Mouse (Mus musculus): ENCODE results near the gene Naif1. TPM values are rescaled to one million over a fixed set of nuclear protein-coding genes. Genes with fewer than 3 reads are reported as not detected.
A peak's percentile ranks its signal among the peaks of the same experiment; 100 is the strongest.
"Not testable (repeated sequence)": the region's sequence is repeated elsewhere in the genome, so short reads cannot be mapped to it uniquely, and the experiment has no call there.

The Naif1 gene
- polyA plus RNA-seq, 1 experiment = 19.9 TPM

DNA sequence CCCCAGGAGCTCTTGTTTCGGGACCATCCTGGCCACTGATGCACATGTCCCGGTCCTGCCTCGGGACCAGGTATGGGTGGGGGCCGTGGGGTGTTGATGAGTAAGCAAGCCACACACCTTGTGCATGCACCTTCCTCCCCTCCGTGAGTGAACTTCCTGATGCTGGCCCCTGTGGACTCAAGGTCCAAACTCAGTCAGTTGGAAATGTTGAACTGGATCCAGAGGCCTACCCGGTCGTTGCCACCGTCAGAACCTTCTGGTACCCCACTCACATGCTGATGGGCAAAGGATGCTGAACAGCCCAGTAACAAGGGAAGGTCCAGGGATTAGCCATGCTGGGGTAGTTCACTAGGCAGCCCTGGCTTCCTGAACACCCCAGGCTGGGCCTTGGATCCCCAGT lies 32.1 kb downstream of the Naif1 start:
- TF ChIP-seq CTCF (IDR thresholded peaks at IDR 0.05; ENCODE audit: control insufficient read depth, insufficient read depth, insufficient replicate concordance, low read depth, low read length) (no peak), POLR2A (IDR thresholded peaks at IDR 0.05; ENCODE audit: control insufficient read depth, low read depth, low read length) (no peak)
- no peaks in the 10 kb centered on the region; the same call in 1 of the 2 replicates for H3K4me1 ChIP-seq (ENCODE audit: control insufficient read depth, insufficient read depth, low read length)
- H3K4me3 ChIP-seq (ENCODE audit: control insufficient read depth, low read depth, low read length) = no peak overlapping the region
- H3K27ac ChIP-seq (ENCODE audit: control insufficient read depth, insufficient read depth, low read depth, low read length) = no peak overlapping the region
- H3K36me3 ChIP-seq (ENCODE audit: control insufficient read depth, insufficient read depth, low read length) = no peaks in the 10 kb centered on the region
- no peaks in the 10 kb centered on the region for H3K27me3 ChIP-seq (ENCODE audit: control insufficient read depth, insufficient read depth, low read length)

DNA sequence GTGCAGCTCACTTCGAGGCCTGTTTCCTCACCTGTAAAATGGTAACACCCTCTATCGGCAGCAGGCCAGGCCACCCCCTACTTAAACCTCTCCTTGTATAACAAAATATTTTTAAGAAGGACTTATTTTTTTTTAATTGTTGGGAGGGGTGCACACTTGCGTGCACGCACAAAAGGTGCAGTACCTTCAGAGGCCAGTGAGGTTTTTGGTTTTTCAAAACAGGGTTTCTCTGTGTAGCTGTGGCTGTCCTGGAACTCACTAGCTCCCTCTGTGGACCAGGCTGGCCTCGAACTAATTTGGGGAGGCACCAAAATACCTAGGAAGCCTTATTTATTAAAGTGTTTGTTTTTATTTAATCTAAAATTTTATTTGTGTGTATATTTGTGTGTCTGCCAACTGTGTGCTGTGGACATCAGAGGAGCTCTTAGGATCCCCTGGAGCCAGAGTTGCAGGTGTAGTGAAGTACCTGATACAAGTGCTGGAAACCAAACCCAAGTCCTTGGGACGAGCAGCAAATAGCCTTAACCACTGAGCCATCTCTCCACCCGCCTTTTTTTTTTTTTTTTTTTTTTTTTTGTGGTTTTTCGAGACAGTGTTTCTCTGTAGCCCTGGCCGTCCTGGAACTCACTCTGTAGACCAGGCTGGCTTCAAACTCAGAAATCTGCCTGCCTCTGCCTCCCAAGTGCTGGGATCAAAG lies 33.1 kb downstream of the Naif1 start:
- Histone ChIP-seq H3K4me3 (ENCODE audit: control insufficient read depth, low read depth, low read length) (no peak overlapping the region), H3K36me3 (ENCODE audit: control insufficient read depth, insufficient read depth, low read length) (no peaks in the 10 kb centered on the region), H3K4me1 (ENCODE audit: control insufficient read depth, insufficient read depth, low read length) (no peaks in the 10 kb centered on the region; the same call in 1 of the 2 replicates), H3K27me3 (ENCODE audit: control insufficient read depth, insufficient read depth, low read length) (no peaks in the 10 kb centered on the region), H3K27ac (ENCODE audit: control insufficient read depth, insufficient read depth, low read depth, low read length) (no peak overlapping the region)
- TF ChIP-seq CTCF (IDR thresholded peaks at IDR 0.05; ENCODE audit: control insufficient read depth, insufficient read depth, insufficient replicate concordance, low read depth, low read length) = no peak
- TF ChIP-seq POLR2A (IDR thresholded peaks at IDR 0.05; ENCODE audit: control insufficient read depth, low read depth, low read length) = no peak

DNA sequence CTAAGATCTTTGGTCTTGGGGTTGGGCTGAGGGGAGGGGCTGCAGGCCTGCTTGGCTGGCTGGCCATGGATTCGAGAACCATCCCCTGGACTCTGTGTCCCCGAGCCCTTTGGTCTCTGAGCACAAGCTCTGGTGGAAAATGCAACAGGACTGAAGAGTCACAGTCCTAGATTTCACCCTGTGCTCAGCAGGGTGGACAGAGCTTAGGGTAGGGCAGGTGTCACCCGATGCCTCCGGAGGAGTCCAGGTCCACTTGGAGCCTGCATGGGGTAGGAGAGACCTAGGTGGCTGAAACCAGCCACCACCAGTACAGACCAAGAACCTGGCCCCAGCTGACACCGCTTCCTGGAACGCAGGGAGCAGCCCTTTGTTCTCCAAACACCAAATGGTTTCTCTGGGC lies 34.7 kb downstream of the Naif1 start:
- no peaks in the 10 kb centered on the region; the same call in 1 of the 2 replicates for H3K4me1 ChIP-seq (ENCODE audit: control insufficient read depth, insufficient read depth, low read length)
- no peak overlapping the region for H3K4me3 ChIP-seq (ENCODE audit: control insufficient read depth, low read depth, low read length)
- no peak overlapping the region for H3K27ac ChIP-seq (ENCODE audit: control insufficient read depth, insufficient read depth, low read depth, low read length)
- TF ChIP-seq CTCF (IDR thresholded peaks at IDR 0.05; ENCODE audit: control insufficient read depth, insufficient read depth, insufficient replicate concordance, low read depth, low read length) (no peak), POLR2A (IDR thresholded peaks at IDR 0.05; ENCODE audit: control insufficient read depth, low read depth, low read length) (no peak)
- H3K36me3 ChIP-seq (ENCODE audit: control insufficient read depth, insufficient read depth, low read length) = no peaks in the 10 kb centered on the region
- no peaks in the 10 kb centered on the region for H3K27me3 ChIP-seq (ENCODE audit: control insufficient read depth, insufficient read depth, low read length)

DNA sequence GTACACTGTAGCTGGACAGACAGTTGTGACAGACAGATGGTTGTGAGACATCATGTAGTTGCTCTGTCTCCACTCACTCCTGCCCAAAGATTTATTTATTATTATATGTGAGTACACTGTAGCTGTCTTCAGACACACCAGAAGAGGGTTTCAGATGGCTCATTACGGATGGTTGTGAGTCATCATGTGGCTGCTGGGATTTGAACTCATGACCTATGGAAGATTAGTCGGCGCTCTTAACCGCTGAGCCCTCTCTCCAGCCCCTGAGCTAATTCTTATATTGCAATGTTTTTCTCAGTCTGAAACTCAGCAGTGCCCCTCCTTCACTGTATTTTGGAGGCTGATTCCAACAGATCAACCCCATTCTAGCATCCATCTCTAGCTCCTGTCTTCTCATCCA lies 35.5 kb downstream of the Naif1 start:
- Histone ChIP-seq H3K27ac (ENCODE audit: control insufficient read depth, insufficient read depth, low read depth, low read length) (no peak overlapping the region), H3K4me3 (ENCODE audit: control insufficient read depth, low read depth, low read length) (no peak overlapping the region), H3K36me3 (ENCODE audit: control insufficient read depth, insufficient read depth, low read length) (no peaks in the 10 kb centered on the region), H3K27me3 (ENCODE audit: control insufficient read depth, insufficient read depth, low read length) (no peaks in the 10 kb centered on the region), H3K4me1 (ENCODE audit: control insufficient read depth, insufficient read depth, low read length) (no peaks in the 10 kb centered on the region; the same call in 1 of the 2 replicates)
- TF ChIP-seq CTCF (IDR thresholded peaks at IDR 0.05; ENCODE audit: control insufficient read depth, insufficient read depth, insufficient replicate concordance, low read depth, low read length) (no peak), POLR2A (IDR thresholded peaks at IDR 0.05; ENCODE audit: control insufficient read depth, low read depth, low read length) (no peak)

DNA sequence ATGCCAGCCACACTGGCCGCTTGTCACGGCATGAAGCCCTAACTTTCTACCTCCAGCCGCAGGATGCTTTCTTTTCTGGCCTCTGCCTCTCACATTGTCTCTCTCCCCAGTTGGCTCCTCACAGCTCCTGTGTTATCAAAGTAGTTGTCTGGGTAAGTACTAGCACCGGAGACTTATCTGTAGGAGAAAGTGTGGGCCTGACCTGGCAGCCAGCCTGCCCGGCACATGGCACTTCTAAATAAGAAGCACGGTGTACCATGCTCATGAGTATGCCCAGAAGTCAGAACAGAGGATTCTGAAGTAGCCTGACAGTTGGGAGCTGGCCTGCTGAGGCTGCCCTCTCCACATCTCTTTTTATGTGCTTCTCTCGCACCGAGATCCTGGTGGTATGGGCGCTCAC lies 35.9 kb downstream of the Naif1 start:
- Histone ChIP-seq H3K36me3 (ENCODE audit: control insufficient read depth, insufficient read depth, low read length) (no peaks in the 10 kb centered on the region), H3K4me1 (ENCODE audit: control insufficient read depth, insufficient read depth, low read length) (no peaks in the 10 kb centered on the region; the same call in 1 of the 2 replicates), H3K27me3 (ENCODE audit: control insufficient read depth, insufficient read depth, low read length) (no peaks in the 10 kb centered on the region), H3K27ac (ENCODE audit: control insufficient read depth, insufficient read depth, low read depth, low read length) (no peak overlapping the region), H3K4me3 (ENCODE audit: control insufficient read depth, low read depth, low read length) (no peak overlapping the region)
- TF ChIP-seq CTCF (IDR thresholded peaks at IDR 0.05; ENCODE audit: control insufficient read depth, insufficient read depth, insufficient replicate concordance, low read depth, low read length) (no peak), POLR2A (IDR thresholded peaks at IDR 0.05; ENCODE audit: control insufficient read depth, low read depth, low read length) (no peak)

DNA sequence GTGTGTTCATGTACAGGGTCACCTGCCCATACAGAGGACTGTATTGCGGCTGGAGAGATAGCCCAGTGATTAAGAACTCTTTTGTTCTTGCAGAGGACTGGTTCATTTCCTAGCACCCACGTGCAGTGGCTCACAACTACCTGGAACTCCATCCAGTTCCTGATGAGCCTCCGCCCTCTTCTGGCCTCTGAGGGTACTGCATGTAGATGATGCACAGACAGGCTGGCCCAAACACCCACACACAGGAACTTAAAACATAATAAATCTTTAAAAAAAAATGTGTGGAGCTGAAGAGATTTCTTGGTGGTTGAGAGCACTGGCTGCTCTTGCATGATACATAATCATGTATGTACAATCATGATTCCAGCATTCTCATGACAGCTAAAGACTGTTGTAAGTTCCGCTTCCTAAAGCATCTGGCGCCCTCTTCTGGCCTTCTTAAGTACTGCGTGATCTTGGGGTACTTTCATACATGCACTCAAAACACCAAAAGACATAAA lies 36.9 kb downstream of the Naif1 start:
- H3K4me3 ChIP-seq (ENCODE audit: control insufficient read depth, low read depth, low read length) = no peak overlapping the region
- TF ChIP-seq CTCF (IDR thresholded peaks at IDR 0.05; ENCODE audit: control insufficient read depth, insufficient read depth, insufficient replicate concordance, low read depth, low read length) = peak; percentile 92; the same call in 1 of the 2 replicates
- TF ChIP-seq POLR2A (IDR thresholded peaks at IDR 0.05; ENCODE audit: control insufficient read depth, low read depth, low read length) = no peak
- no peaks in the 10 kb centered on the region for H3K27me3 ChIP-seq (ENCODE audit: control insufficient read depth, insufficient read depth, low read length)
- H3K4me1 ChIP-seq (ENCODE audit: control insufficient read depth, insufficient read depth, low read length) = no peaks in the 10 kb centered on the region; the same call in 1 of the 2 replicates
- H3K27ac ChIP-seq (ENCODE audit: control insufficient read depth, insufficient read depth, low read depth, low read length) = no peak overlapping the region
- H3K36me3 ChIP-seq (ENCODE audit: control insufficient read depth, insufficient read depth, low read length) = no peaks in the 10 kb centered on the region

DNA sequence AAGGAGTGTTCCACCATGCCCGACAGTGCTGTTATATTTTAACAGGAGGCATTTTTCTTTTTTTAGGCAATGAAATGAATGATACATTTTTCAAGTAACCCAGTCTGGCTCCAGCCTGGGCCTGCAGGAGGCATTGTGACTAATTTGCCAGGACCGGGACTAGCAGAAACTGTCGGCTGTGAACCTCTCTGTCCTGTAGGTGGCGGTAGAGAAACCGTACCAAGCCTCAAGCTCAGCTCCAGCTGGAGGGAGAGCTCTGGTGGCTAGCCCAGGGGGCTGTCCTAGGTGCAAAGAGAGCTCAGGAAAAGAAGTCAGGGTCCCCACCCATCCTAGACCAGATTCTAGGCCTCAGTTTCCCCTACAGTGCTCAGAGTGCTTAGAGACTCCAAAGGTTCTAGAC lies 38.4 kb downstream of the Naif1 start:
- no peaks in the 10 kb centered on the region for H3K36me3 ChIP-seq (ENCODE audit: control insufficient read depth, insufficient read depth, low read length)
- H3K27ac ChIP-seq (ENCODE audit: control insufficient read depth, insufficient read depth, low read depth, low read length) = no peak overlapping the region
- H3K4me3 ChIP-seq (ENCODE audit: control insufficient read depth, low read depth, low read length) = no peak overlapping the region
- H3K4me1 ChIP-seq (ENCODE audit: control insufficient read depth, insufficient read depth, low read length) = no peaks in the 10 kb centered on the region; the same call in 1 of the 2 replicates
- no peaks in the 10 kb centered on the region for H3K27me3 ChIP-seq (ENCODE audit: control insufficient read depth, insufficient read depth, low read length)
- TF ChIP-seq POLR2A (IDR thresholded peaks at IDR 0.05; ENCODE audit: control insufficient read depth, low read depth, low read length) (no peak), CTCF (IDR thresholded peaks at IDR 0.05; ENCODE audit: control insufficient read depth, insufficient read depth, insufficient replicate concordance, low read depth, low read length) (peak; percentile 77; the same call in 1 of the 2 replicates)

DNA sequence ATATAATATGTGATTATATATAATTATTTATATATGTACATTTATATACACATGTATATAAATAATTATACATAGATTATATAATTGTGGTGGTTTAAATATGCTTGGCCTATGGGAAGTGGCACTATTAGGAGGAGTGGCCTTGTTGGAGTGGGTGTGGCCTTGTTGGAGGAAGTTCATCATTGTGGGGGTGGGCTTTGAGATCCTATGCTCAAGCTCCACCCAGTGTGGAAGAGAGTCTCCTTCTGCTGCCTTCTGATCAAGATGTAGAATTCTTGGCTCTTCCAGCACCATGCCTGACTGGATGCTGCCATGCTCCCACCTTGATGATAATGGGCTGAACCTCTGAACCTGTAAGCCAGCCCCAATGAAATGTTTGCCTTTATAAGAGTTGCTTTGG lies 40.5 kb downstream of the Naif1 start:
- not testable (repeated sequence) for H3K4me1 ChIP-seq (ENCODE audit: control insufficient read depth, insufficient read depth, low read length); H3K27me3 ChIP-seq (ENCODE audit: control insufficient read depth, insufficient read depth, low read length); H3K4me3 ChIP-seq (ENCODE audit: control insufficient read depth, low read depth, low read length); H3K27ac ChIP-seq (ENCODE audit: control insufficient read depth, insufficient read depth, low read depth, low read length); H3K36me3 ChIP-seq (ENCODE audit: control insufficient read depth, insufficient read depth, low read length)

Measured in testis, adult 2 months (tissue).